Mouse (Mus musculus): ENCODE data around the gene Rps6kb1. TPM values are rescaled to one million over a fixed set of nuclear protein-coding genes. Genes with fewer than 3 reads are reported as not detected.
"Not testable (repeated sequence)": the region's sequence is repeated elsewhere in the genome, so short reads cannot be mapped to it uniquely, and the experiment has no call there.

Gene Rps6kb1
- total and polyA plus RNA-seq, 2 experiments from 2014 or later = 51.8 to 69.2 TPM

GRCm38 (mm10) chr11:86468971-86469370 is 75.6 kb downstream of the Rps6kb1 start:
- WGBS = 59% methylated on average over 4 of the region's 4 CpGs
- Histone ChIP-seq H3K27ac (ENCODE audit: low read depth, low read length) (no peak overlapping the region), H3K9me3 (ENCODE audit: low read length) (no peaks in the 10 kb centered on the region), H3K27me3 (ENCODE audit: insufficient read depth, low read length) (no peaks in the 10 kb centered on the region), H3K4me1 (ENCODE audit: insufficient read depth) (0 out of 2 replicates have a peak, but pooled peaks cover 8% of the 10 kb centered on the region), H3K4me2 (ENCODE audit: low read depth) (no peak overlapping the region), H3K36me3 (ENCODE audit: insufficient read depth) (no peaks in the 10 kb centered on the region), H3K9ac (no peak overlapping the region), H3K4me3 (ENCODE audit: low read depth, low read length) (no peak overlapping the region)
- DNase-seq (no peak), ATAC-seq (no peak)
- TF ChIP-seq CTCF (IDR thresholded peaks at IDR 0.05; ENCODE audit: low read depth) = no peak

DNA sequence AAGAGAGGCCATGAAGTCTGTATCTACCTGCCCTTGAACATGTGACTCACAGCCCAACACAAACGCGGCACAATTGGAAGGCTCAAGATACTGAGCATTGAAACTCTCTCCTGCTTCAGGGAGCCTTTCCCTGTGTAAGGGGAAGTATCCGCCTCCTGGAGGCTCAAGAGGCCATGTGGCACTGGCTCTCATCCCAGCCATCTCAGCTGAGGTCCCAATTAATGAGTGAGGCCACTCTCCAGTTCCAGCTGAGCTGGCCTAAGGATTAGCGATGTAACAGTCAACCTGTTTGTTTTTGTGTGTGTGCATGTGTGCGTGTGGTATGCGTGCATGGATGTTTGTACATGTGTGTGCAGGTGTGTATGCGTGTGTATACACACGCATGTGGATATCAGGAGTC is 76.3 kb downstream of the Rps6kb1 start:
- 0 out of 2 replicates have a peak, but pooled peaks cover 8% of the 10 kb centered on the region for H3K4me1 ChIP-seq (ENCODE audit: insufficient read depth)
- ATAC-seq (no peak), DNase-seq (peak; percentile 31)
- TF ChIP-seq CTCF (IDR thresholded peaks at IDR 0.05; ENCODE audit: low read depth) = no peak
- no peak overlapping the region for H3K4me3 ChIP-seq (ENCODE audit: low read depth, low read length)
- H3K9me3 ChIP-seq (ENCODE audit: low read length) = no peaks in the 10 kb centered on the region
- no peak overlapping the region for H3K4me2 ChIP-seq (ENCODE audit: low read depth)
- no peaks in the 10 kb centered on the region for H3K36me3 ChIP-seq (ENCODE audit: insufficient read depth)
- 63% methylated on average over 8 of the region's 8 CpGs for WGBS
- H3K9ac ChIP-seq = no peak overlapping the region
- no peak overlapping the region for H3K27ac ChIP-seq (ENCODE audit: low read depth, low read length)
- no peaks in the 10 kb centered on the region for H3K27me3 ChIP-seq (ENCODE audit: insufficient read depth, low read length)

- not testable (repeated sequence) for H3K4me1 ChIP-seq (ENCODE audit: insufficient read depth); H3K27me3 ChIP-seq (ENCODE audit: insufficient read depth, low read length); H3K9me3 ChIP-seq (ENCODE audit: low read length); H3K4me3 ChIP-seq (ENCODE audit: low read depth, low read length); H3K27ac ChIP-seq (ENCODE audit: low read depth, low read length); H3K9ac ChIP-seq; H3K36me3 ChIP-seq (ENCODE audit: insufficient read depth); H3K4me2 ChIP-seq (ENCODE audit: low read depth)
- ATAC-seq (peak; percentile 60), DNase-seq (peak; percentile 88)
- peak; percentile 81 for TF ChIP-seq CTCF (IDR thresholded peaks at IDR 0.05; ENCODE audit: low read depth)
- WGBS = 21% methylated on average over 8 of the region's 8 CpGs
These were observed 80.3 kb downstream of the Rps6kb1 start for GRCm38 (mm10) chr11:86464275-86464674.

- ATAC-seq = no peak
- no peak overlapping the region for H3K27ac ChIP-seq (ENCODE audit: low read depth, low read length)
- no peaks in the 10 kb centered on the region for H3K36me3 ChIP-seq (ENCODE audit: insufficient read depth)
- no peaks in the 10 kb centered on the region for H3K9me3 ChIP-seq (ENCODE audit: low read length)
- no peak for DNase-seq
- H3K9ac ChIP-seq = no peak overlapping the region
- H3K4me1 ChIP-seq (ENCODE audit: insufficient read depth) = no peaks in the 10 kb centered on the region
- TF ChIP-seq CTCF (IDR thresholded peaks at IDR 0.05; ENCODE audit: low read depth) = no peak
- no peak overlapping the region for H3K4me2 ChIP-seq (ENCODE audit: low read depth)
- H3K4me3 ChIP-seq (ENCODE audit: low read depth, low read length) = no peak overlapping the region
- no peaks in the 10 kb centered on the region for H3K27me3 ChIP-seq (ENCODE audit: insufficient read depth, low read length)
These were observed 82.0 kb downstream of the Rps6kb1 start for GRCm38 (mm10) chr11:86462579-86462978.

DNA sequence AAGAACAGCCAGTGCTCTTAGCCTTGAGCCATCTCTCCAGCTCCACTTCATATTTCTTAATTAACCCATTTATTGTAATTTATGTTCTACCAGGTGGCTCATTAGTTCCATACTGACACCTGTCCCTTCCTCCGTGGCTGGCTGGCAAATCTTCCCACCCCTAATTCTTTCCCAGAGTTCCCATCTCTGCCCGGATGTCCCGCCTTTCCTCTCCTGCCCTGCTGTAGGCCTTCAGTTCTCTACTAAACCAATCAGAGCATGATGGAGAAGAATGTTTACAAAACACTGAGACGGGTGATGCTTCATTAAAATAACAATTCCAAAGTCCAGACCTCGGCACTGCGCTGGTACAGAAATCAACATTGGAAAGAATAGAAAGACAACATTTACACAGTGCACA is 85.7 kb downstream of the Rps6kb1 start:
- no peaks in the 10 kb centered on the region for H3K9me3 ChIP-seq (ENCODE audit: low read length)
- no peak overlapping the region for H3K9ac ChIP-seq
- no peaks in the 10 kb centered on the region for H3K36me3 ChIP-seq (ENCODE audit: insufficient read depth)
- no peak for TF ChIP-seq CTCF (IDR thresholded peaks at IDR 0.05; ENCODE audit: low read depth)
- no peaks in the 10 kb centered on the region for H3K27me3 ChIP-seq (ENCODE audit: insufficient read depth, low read length)
- no peaks in the 10 kb centered on the region for H3K4me1 ChIP-seq (ENCODE audit: insufficient read depth)
- 86% methylated on average over 6 of the region's 6 CpGs for WGBS
- H3K4me2 ChIP-seq (ENCODE audit: low read depth) = no peak overlapping the region
- H3K27ac ChIP-seq (ENCODE audit: low read depth, low read length) = no peak overlapping the region
- ATAC-seq = no peak
- no peak for DNase-seq
- H3K4me3 ChIP-seq (ENCODE audit: low read depth, low read length) = no peak overlapping the region

DNA sequence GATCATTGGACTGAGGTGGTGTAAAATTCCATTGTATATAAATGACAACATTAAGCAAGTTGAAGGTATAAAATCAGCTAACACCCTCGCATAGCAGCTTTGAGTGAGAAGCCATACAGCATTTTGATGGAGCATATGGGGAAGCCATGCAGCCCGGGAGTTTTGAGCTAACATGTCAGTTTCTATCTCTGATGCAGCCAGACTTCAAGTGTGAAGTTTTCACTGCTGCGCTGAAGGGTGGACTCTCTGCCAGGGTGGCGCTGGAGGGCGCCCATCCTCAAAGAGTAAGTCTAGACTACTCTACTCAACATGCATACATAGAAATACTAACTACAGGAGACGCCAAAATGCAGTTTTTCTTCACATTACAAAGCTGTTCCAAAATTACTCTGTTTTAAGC is 87.1 kb downstream of the Rps6kb1 start:
- H3K9ac ChIP-seq = no peak overlapping the region
- H3K36me3 ChIP-seq (ENCODE audit: insufficient read depth) = no peaks in the 10 kb centered on the region
- 56% methylated on average over 6 of the region's 6 CpGs for WGBS
- H3K4me2 ChIP-seq (ENCODE audit: low read depth) = no peak overlapping the region
- ATAC-seq = peak; percentile 87
- no peaks in the 10 kb centered on the region for H3K27me3 ChIP-seq (ENCODE audit: insufficient read depth, low read length)
- H3K4me3 ChIP-seq (ENCODE audit: low read depth, low read length) = no peak overlapping the region
- DNase-seq = peak; percentile 74
- TF ChIP-seq CTCF (IDR thresholded peaks at IDR 0.05; ENCODE audit: low read depth) = peak; percentile 40
- H3K9me3 ChIP-seq (ENCODE audit: low read length) = no peaks in the 10 kb centered on the region
- H3K27ac ChIP-seq (ENCODE audit: low read depth, low read length) = no peak overlapping the region
- no peaks in the 10 kb centered on the region for H3K4me1 ChIP-seq (ENCODE audit: insufficient read depth)

DNA sequence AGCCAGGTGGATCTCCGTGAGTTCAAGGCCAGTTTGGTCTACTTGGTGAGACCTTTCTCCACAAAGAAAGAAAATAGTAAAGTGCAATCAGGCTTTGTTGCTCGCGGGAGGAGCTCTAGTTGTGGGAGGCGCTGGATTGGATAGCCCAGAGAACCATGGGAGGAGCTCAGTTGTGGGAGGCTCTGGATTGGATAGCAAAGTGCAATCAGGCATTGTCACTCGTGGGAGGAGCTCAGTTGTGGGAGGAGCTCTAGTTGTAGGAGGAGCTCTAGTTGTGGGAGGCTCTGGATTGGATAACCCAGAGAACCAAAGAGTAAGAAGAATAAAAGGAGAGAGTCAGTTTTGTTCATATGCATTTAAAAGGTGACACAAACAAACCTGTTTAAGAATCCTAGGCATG is 90.6 kb downstream of the Rps6kb1 start:
- Histone ChIP-seq H3K4me1 (ENCODE audit: insufficient read depth) (no peaks in the 10 kb centered on the region), H3K36me3 (ENCODE audit: insufficient read depth) (no peaks in the 10 kb centered on the region), H3K4me2 (ENCODE audit: low read depth) (no peak overlapping the region), H3K9ac (no peak overlapping the region), H3K27ac (ENCODE audit: low read depth, low read length) (no peak overlapping the region), H3K4me3 (ENCODE audit: low read depth, low read length) (no peak overlapping the region), H3K9me3 (ENCODE audit: low read length) (no peaks in the 10 kb centered on the region), H3K27me3 (ENCODE audit: insufficient read depth, low read length) (no peaks in the 10 kb centered on the region)
- TF ChIP-seq CTCF (IDR thresholded peaks at IDR 0.05; ENCODE audit: low read depth) = no peak
- no peak for DNase-seq
- ATAC-seq = no peak
- whole genome bisulfite sequencing = 92% methylated on average over 5 of the region's 5 CpGs

MicroRNA genes within 50 kb of the gene (microRNA counts, 519-probe panel; counts per million panel counts)
- 5,561 counts per million, percentile 76 among the panel's probes with 10 or more counts for microRNA mmu-miR-21

Small RNA genes lying within 50 kb of the gene (microRNA-seq; reads per million reads assigned to microRNA genes)
- gene Mir21a = 4,112 to 4,708 reads per million in 2 experiments

Other genes starting within 250 kb of the Rps6kb1 start
- 54.0 and 57.0 TPM in 2 replicates for gene Med13, start 187.2 kb downstream of the Rps6kb1 start, total RNA-seq (2014; rRNA removed)
- gene Med13, start 187.2 kb downstream of the Rps6kb1 start, polyA plus RNA-seq (2015; fragmentation: Nextera tagmentation; extraction: Ambion mirVana) = 3.8 and 5.5 TPM in 2 replicates
- gene Rnft1, start 60.1 kb downstream of the Rps6kb1 start, total RNA-seq (2014; rRNA removed) = 10.2 and 10.7 TPM in 2 replicates
- 11.4 and 15.0 TPM in 2 replicates for gene Rnft1, start 60.1 kb downstream of the Rps6kb1 start, polyA plus RNA-seq (2015; fragmentation: Nextera tagmentation; extraction: Ambion mirVana)
- gene Tubd1, start 186 bp upstream of the Rps6kb1 start, total RNA-seq (2014; rRNA removed) = 3.1 and 4.3 TPM in 2 replicates
- 6.7 and 8.0 TPM in 2 replicates for gene Tubd1, start 186 bp upstream of the Rps6kb1 start, polyA plus RNA-seq (2015; fragmentation: Nextera tagmentation; extraction: Ambion mirVana)
- gene Vmp1, start 139.0 kb upstream of the Rps6kb1 start, total RNA-seq (2014; rRNA removed) = 59.5 and 66.7 TPM in 2 replicates
- 130 and 131 TPM in 2 replicates for gene Vmp1, start 139.0 kb upstream of the Rps6kb1 start, polyA plus RNA-seq (2015; fragmentation: Nextera tagmentation; extraction: Ambion mirVana)
- 19.4 and 23.8 TPM in 2 replicates for gene Ptrh2, start 139.2 kb upstream of the Rps6kb1 start, total RNA-seq (2014; rRNA removed)
- 27.3 and 29.0 TPM in 2 replicates for gene Ptrh2, start 139.2 kb upstream of the Rps6kb1 start, polyA plus RNA-seq (2015; fragmentation: Nextera tagmentation; extraction: Ambion mirVana)
- gene Cltc, start 212.8 kb upstream of the Rps6kb1 start, total RNA-seq (2014; rRNA removed) = 302 and 383 TPM in 2 replicates
- gene Cltc, start 212.8 kb upstream of the Rps6kb1 start, polyA plus RNA-seq (2015; fragmentation: Nextera tagmentation; extraction: Ambion mirVana) = 82.7 and 122 TPM in 2 replicates

Data from forebrain, postnatal 0 days (tissue).